Mouse (Mus musculus) central nervous system, embryonic 18 days (tissue): ENCODE results near the gene Hormad2. TPM values are rescaled to one million over a fixed set of nuclear protein-coding genes. Genes with fewer than 3 reads are reported as not detected.

Source experiments
- polyA plus RNA-seq: library from polyadenylated mRNA; depleted of rRNA; stranded (reverse); fragments of >200 nt; gene quantifications from 2 replicates; pipeline ENCODE4 v1.2.3, GENCODE M21; 2012; rRNA removed

Hormad2 gene
- polyA plus RNA-seq: 0.08 and 0.09 TPM in 2 replicates

GRCm38 (mm10) chr11:4440978-4441377, at the start of gene Hormad2:
Gene Hormad2, minus strand, starts transcription at chr11:4441105.

Other genes with a start within 250 kb of the Hormad2 start
- gene Castor1, start 222.9 kb downstream of the Hormad2 start, polyA plus RNA-seq: 3.0 and 3.3 TPM in 2 replicates
- 0.05 and 0.07 TPM in 2 replicates for gene Osm, start 204.7 kb downstream of the Hormad2 start, polyA plus RNA-seq
- gene Lif, start 183.5 kb downstream of the Hormad2 start, polyA plus RNA-seq: 0.12 and 0.27 TPM in 2 replicates
- gene Mtmr3, start 153.8 kb upstream of the Hormad2 start, polyA plus RNA-seq: 36.0 and 39.5 TPM in 2 replicates
- gene Gm11032, start 179.0 kb upstream of the Hormad2 start, polyA plus RNA-seq: not detected in 2 replicates
- gene Ascc2, start 196.6 kb upstream of the Hormad2 start, polyA plus RNA-seq: 27.3 and 27.8 TPM in 2 replicates